Comparison of ENCODE assay signal across 8 mouse cellular contexts in the genomic region with DNA sequence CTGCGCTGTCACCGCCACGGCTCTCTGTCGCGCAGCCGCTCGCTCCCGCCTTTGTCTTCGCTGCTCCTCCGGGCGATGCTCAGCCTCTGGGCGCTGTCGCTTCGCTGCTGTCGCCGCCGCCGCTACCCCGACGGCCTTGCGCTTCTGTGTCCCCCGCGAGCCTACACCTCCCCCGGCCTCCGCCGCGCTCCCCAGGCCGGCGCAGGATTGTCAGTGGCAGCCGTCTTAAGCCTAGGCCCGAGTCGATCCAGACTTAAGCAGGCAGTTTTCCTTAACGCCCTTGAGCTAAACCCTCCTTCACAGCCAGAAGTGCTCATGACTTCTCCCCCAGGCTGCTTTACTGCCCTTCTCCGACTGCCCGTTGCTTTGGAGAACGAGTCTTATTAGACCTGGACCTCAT. TPM values are rescaled to one million over a fixed set of nuclear protein-coding genes. Genes with fewer than 3 reads are reported as not detected.
A peak's percentile ranks its signal among the peaks of the same experiment; 100 is the strongest.
DNase-seq lines count a peak whose midpoint lies in the region; ATAC-seq and TF ChIP-seq lines count a peak whose summit lies in the region.

No protein-coding gene starts in this region.

- no peak for TF ChIP-seq POLR2A in testis, adult 2 months (IDR thresholded peaks at IDR 0.05; ENCODE audit: control insufficient read depth, low read depth, low read length)
- TF ChIP-seq POLR2A in olfactory bulb, adult 2 months (IDR thresholded peaks at IDR 0.05; ENCODE audit: insufficient read depth, low read depth, low read length): no peak

- no peaks in the 10 kb centered on the region for H3K36me3 ChIP-seq in testis, adult 2 months (ENCODE audit: control insufficient read depth, insufficient read depth, low read length)
- H3K36me3 ChIP-seq in limb, embryonic 15.5 days: peaks cover 9% of the 10 kb centered on the region

- no peaks in the 10 kb centered on the region for H3K27me3 ChIP-seq in testis, adult 2 months (ENCODE audit: control insufficient read depth, insufficient read depth, low read length)
- no peaks in the 10 kb centered on the region for H3K27me3 ChIP-seq in limb, embryonic 15.5 days

- no peak for ATAC-seq in limb, embryonic 15.5 days (ENCODE audit: insufficient number of reproducible peaks, low FRiP score, low TSS enrichment, low read depth)

- H3K9me3 ChIP-seq in limb, embryonic 15.5 days: no peaks in the 10 kb centered on the region

- TF ChIP-seq CTCF in testis, adult 2 months (IDR thresholded peaks at IDR 0.05; ENCODE audit: control insufficient read depth, insufficient read depth, insufficient replicate concordance, low read depth, low read length): no peak
- TF ChIP-seq CTCF in olfactory bulb, adult 2 months (IDR thresholded peaks at IDR 0.05; ENCODE audit: insufficient read depth, low read depth, low read length): no peak

- H3K4me3 ChIP-seq in testis, adult 2 months (ENCODE audit: control insufficient read depth, low read depth, low read length): peak overlapping the region; percentile 90
- peak overlapping the region; percentile 85 for H3K4me3 ChIP-seq in limb, embryonic 15.5 days
- peak overlapping the region; percentile 70 for H3K4me3 ChIP-seq in olfactory bulb, adult 2 months (ENCODE audit: insufficient read depth, low read depth, low read length)

- H3K9ac ChIP-seq in limb, embryonic 15.5 days: peak overlapping the region; percentile 98

- under 1% methylated on average over 35 of the region's 36 CpGs for WGBS in limb, embryonic 15.5 days
- 1% methylated on average over 36 of the region's 36 CpGs for WGBS in olfactory bulb, adult 2 months

- peaks cover 12% of the 10 kb centered on the region for H3K4me1 ChIP-seq in testis, adult 2 months (ENCODE audit: control insufficient read depth, insufficient read depth, low read length)
- peaks cover 26% of the 10 kb centered on the region for H3K4me1 ChIP-seq in limb, embryonic 15.5 days
- peaks cover 6% of the 10 kb centered on the region for H3K4me1 ChIP-seq in olfactory bulb, adult 2 months (ENCODE audit: control insufficient read depth, insufficient read depth, low read length)

- H3K27ac ChIP-seq in testis, adult 2 months (ENCODE audit: control insufficient read depth, insufficient read depth, low read depth, low read length): peak overlapping the region; percentile 86
- peak overlapping the region; percentile 86 for H3K27ac ChIP-seq in limb, embryonic 15.5 days
- H3K27ac ChIP-seq in olfactory bulb, adult 2 months (ENCODE audit: insufficient read depth, low read depth, low read length): peak overlapping the region; percentile 60

- peak; percentile 40 for DNase-seq in cerebellum, adult 11 months
- no peak for DNase-seq in cerebellum, adult 9-10 months
- no peak for DNase-seq in testis, postnatal 14 days (ENCODE audit: low spot score)
- DNase-seq in frontal cortex, postnatal 25 days (ENCODE audit: low spot score in 2 of 2): peak; percentile 23 to 35
- DNase-seq in embryo, embryonic 10 days (ENCODE audit: low spot score): no peak

- H3K4me2 ChIP-seq in limb, embryonic 15.5 days: peak overlapping the region; percentile 58

RNA-seq across cellular contexts. Expression of a gene that starts 1.3 kb away (rescaled TPM):
- 14.7 and 17.1 TPM in 2 replicates for polyA plus RNA-seq in testis, adult 2 months (2012; rRNA removed)
- 155 and 164 TPM in 2 replicates for polyA plus RNA-seq in limb, embryonic 15.5 days (2015; fragmentation: Nextera tagmentation; extraction: Ambion mirVana)
- 181 and 298 TPM in 2 replicates for polyA plus RNA-seq in olfactory bulb, adult 2 months (2012; ENCODE audit: insufficient read depth, insufficient read length, low replicate concordance, missing spikeins)

RNA-seq across cellular contexts. Expression of a gene that starts 32.8 kb away (rescaled TPM):
- 1.1 TPM in 2 replicates for polyA plus RNA-seq in testis, adult 2 months (2012; rRNA removed)
- 0.27 and 0.40 TPM in 2 replicates for polyA plus RNA-seq in limb, embryonic 15.5 days (2015; fragmentation: Nextera tagmentation; extraction: Ambion mirVana)
- polyA plus RNA-seq in olfactory bulb, adult 2 months (2012; ENCODE audit: insufficient read depth, insufficient read length, low replicate concordance, missing spikeins): not detected in 2 replicates

RNA-seq across cellular contexts. Expression of a gene that starts 32.8 kb away (rescaled TPM):
- polyA plus RNA-seq in testis, adult 2 months (2012; rRNA removed): 224 and 276 TPM in 2 replicates
- polyA plus RNA-seq in limb, embryonic 15.5 days (2015; fragmentation: Nextera tagmentation; extraction: Ambion mirVana): 1.4 and 1.9 TPM in 2 replicates
- polyA plus RNA-seq in olfactory bulb, adult 2 months (2012; ENCODE audit: insufficient read depth, insufficient read length, low replicate concordance, missing spikeins): not detected in 2 replicates

Comparison
In these comparisons a context has a peak if more than half of its experiments do, and no peak if none do; other contexts are left out.
1. DNase-seq: peak in cerebellum, adult 11 months (single experiment) and frontal cortex, postnatal 25 days (2 of 2); none in cerebellum, adult 9-10 months (single experiment), testis, postnatal 14 days (single experiment) and embryo, embryonic 10 days (single experiment).
2. Peak in every context shown above with its lines, with median percentiles within 50 percentile points of each other: H3K27ac ChIP-seq and H3K4me3 ChIP-seq.